Mouse (Mus musculus) thymus, adult 2 months (tissue): ENCODE data around the gene Plcd4. TPM values are rescaled to one million over a fixed set of nuclear protein-coding genes. Genes with fewer than 3 reads are reported as not detected.

ENCODE experiments used
- DNase-seq: peaks from one replicate; pipeline ENCODE4 v3.0.0; 2021
- H3K27ac ChIP-seq: fragments of 200-500 bp; 2 replicates; pipeline ENCODE4 v1.5.1; 2012; ENCODE audit warnings: low read length, control low read depth; ENCODE audit not compliant: control insufficient read depth, insufficient read depth
- H3K27me3 ChIP-seq: fragments of 200-500 bp; 2 replicates; pipeline ENCODE4 v1.6.1; 2012; ENCODE audit warnings: mild to moderate bottlenecking, low read length, moderate library complexity, mixed read lengths; ENCODE audit not compliant: control insufficient read depth, insufficient read depth
- H3K36me3 ChIP-seq: fragments of 200-500 bp; 2 replicates; pipeline ENCODE4 v1.6.1; 2012; ENCODE audit warnings: mild to moderate bottlenecking, low read length, moderate library complexity; ENCODE audit not compliant: control insufficient read depth, insufficient read depth
- H3K4me1 ChIP-seq: fragments of 200-500 bp; replicated peaks from 2 replicates; pipeline ENCODE4 v1.6.1; 2012; ENCODE audit warnings: low read length; ENCODE audit not compliant: control insufficient read depth, insufficient read depth
- H3K4me3 ChIP-seq: fragments of 200-500 bp; 2 replicates; pipeline ENCODE4 v1.5.1; 2012; ENCODE audit warnings: mild to moderate bottlenecking, low read length, control low read depth, moderate library complexity; ENCODE audit not compliant: control insufficient read depth, insufficient read depth
- CTCF ChIP-seq: fragments of 200-500 bp; IDR thresholded peaks from 2 replicates; pipeline ENCODE4 v1.5.1; 2012; ENCODE audit warnings: mild to moderate bottlenecking, control low read depth, low read length, moderate library complexity, borderline replicate concordance; ENCODE audit not compliant: control insufficient read depth, poor library complexity, insufficient read depth; ENCODE audit errors: extremely low read depth
- POLR2A ChIP-seq: fragments of 200-500 bp; IDR thresholded peaks from 2 replicates; pipeline ENCODE4 v1.6.1; 2012; ENCODE audit warnings: mild to moderate bottlenecking, low read length, control low read depth, moderate library complexity; ENCODE audit not compliant: control insufficient read depth, poor library complexity, insufficient read depth; ENCODE audit errors: extremely low read depth
- WGBS: fragments of 180-500 bp; shearing (Covaris S2); methylation state at CpG from one replicate; pipeline ENCODE4 v1.1.7; 2018; 5-methylcytosine and 5-hydroxymethylcytosine counted together
- polyA plus RNA-seq: library from polyadenylated mRNA; depleted of rRNA; stranded (reverse); fragments of >200 nt; gene quantifications from 2 replicates; pipeline ENCODE4 v1.2.3, GENCODE M21; 2012; rRNA removed

The Plcd4 gene
- polyA plus RNA-seq, 1 experiment, result 0.24 TPM

GRCm38 (mm10) chr1:74594434-74594833, 51.7 kb downstream of the Plcd4 start:
- Histone ChIP-seq H3K36me3 (peaks cover 36% of the 10 kb centered on the region), H3K4me3 (no peak overlapping the region), H3K4me1 (no peaks in the 10 kb centered on the region), H3K27ac (no peak overlapping the region), H3K27me3 (no peaks in the 10 kb centered on the region)
- 70% methylated on average over 8 of the region's 8 CpGs for WGBS
- no peak for TF ChIP-seq CTCF
- no peak for TF ChIP-seq POLR2A
- DNase-seq, result no peak

- peak overlapping the region; percentile 91 for H3K4me3 ChIP-seq
- no peaks in the 10 kb centered on the region for H3K27me3 ChIP-seq
- TF ChIP-seq CTCF, result no peak
- TF ChIP-seq POLR2A, result no peak
- WGBS, result 10% methylated on average over 26 of the region's 26 CpGs
- DNase-seq, result no peak
- no peak overlapping the region for H3K27ac ChIP-seq
- peaks cover 12% of the 10 kb centered on the region for H3K36me3 ChIP-seq
- peaks cover 4% of the 10 kb centered on the region; the same call in 1 of the 2 replicates for H3K4me1 ChIP-seq
Measured at GRCm38 (mm10) chr1:74600501-74601266, 58.0 kb downstream of the Plcd4 start.

DNA sequence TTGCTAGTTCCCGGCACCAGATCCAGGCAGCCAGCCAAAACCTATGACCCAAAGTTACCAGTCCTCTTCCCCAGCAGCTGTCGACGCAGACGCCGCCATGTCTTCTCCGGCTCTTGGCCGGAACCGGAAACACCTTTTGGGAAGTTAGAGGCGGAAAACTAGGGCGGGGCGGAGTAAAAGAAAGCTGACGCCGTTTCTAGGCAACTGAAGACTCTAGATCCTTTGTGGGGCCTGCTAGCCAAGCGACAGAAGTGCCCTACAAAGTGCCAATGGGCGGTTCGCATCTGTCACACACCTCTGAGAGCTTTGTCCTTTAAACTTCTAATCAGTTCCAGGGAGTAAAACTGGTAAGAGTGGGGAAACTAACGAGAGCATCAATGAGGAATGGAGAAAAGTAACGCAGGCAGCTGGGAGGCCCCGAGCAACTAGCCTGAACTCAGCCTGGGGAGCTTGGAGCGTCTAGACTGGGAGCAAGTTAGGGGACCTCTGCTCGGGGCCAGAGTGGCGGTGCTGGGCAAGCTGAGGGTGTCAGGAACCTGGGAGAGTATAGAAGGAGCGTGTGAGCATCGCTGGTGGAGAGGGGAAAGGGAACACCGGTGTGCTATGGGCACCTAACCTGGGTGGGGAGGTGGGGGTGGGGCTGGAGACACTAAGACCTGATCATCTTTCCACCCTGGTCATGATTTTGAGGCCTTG, 58.7 kb downstream of the Plcd4 start, which contains the start of the genes Rnf25 and Stk36:
TSS of gene Rnf25 (minus strand) at position 131 of the 696 bp plus-strand sequence.
TSS of gene Stk36 (plus strand) at position 179 of the 696 bp plus-strand sequence.
- peak; percentile 86 for DNase-seq
- H3K27ac ChIP-seq, result no peak within 1 kb of the TSS
- TF ChIP-seq POLR2A (peak; percentile 84), CTCF (no peak)
- H3K36me3 ChIP-seq, result peaks cover 11% of the 10 kb centered on the region
- peaks cover 4% of the 10 kb centered on the region; the same call in 1 of the 2 replicates for H3K4me1 ChIP-seq
- H3K27me3 ChIP-seq, result no peaks in the 10 kb centered on the region
- 17% methylated on average over 25 of the region's 25 CpGs for WGBS
- peak within 1 kb of the TSS; percentile 91 for H3K4me3 ChIP-seq

Other genes with a start within 250 kb of the Plcd4 start
- gene Tmbim1, start 237.3 kb upstream of the Plcd4 start, polyA plus RNA-seq, result 55.5 and 69.2 TPM in 2 replicates
- 0.13 and 0.27 TPM in 2 replicates for gene Catip, start 180.8 kb upstream of the Plcd4 start, polyA plus RNA-seq
- 46.3 and 48.7 TPM in 2 replicates for gene Slc11a1, start 167.7 kb upstream of the Plcd4 start, polyA plus RNA-seq
- 201 and 203 TPM in 2 replicates for gene Ctdsp1, start 151.4 kb upstream of the Plcd4 start, polyA plus RNA-seq
- gene Vil1, start 133.5 kb upstream of the Plcd4 start, polyA plus RNA-seq, result 0.74 and 1.0 TPM in 2 replicates
- gene Cnot9, start 36.8 kb upstream of the Plcd4 start, polyA plus RNA-seq, result 40.2 and 53.1 TPM in 2 replicates
- 7.3 and 8.6 TPM in 2 replicates for gene Usp37, start 1.4 kb downstream of the Plcd4 start, polyA plus RNA-seq
- gene Zfp142, start 45.4 kb downstream of the Plcd4 start, polyA plus RNA-seq, result 28.4 and 30.3 TPM in 2 replicates
- 14.7 and 17.3 TPM in 2 replicates for gene Bcs1l, start 45.4 kb downstream of the Plcd4 start, polyA plus RNA-seq
- 68.0 and 82.4 TPM in 2 replicates for gene Rnf25, start 58.5 kb downstream of the Plcd4 start, polyA plus RNA-seq
- 2.6 and 3.7 TPM in 2 replicates for gene Stk36, start 58.6 kb downstream of the Plcd4 start, polyA plus RNA-seq
- gene Ttll4, start 118.9 kb downstream of the Plcd4 start, polyA plus RNA-seq, result 45.7 and 51.4 TPM in 2 replicates
- gene Cyp27a1, start 170.7 kb downstream of the Plcd4 start, polyA plus RNA-seq, result 9.5 and 10.7 TPM in 2 replicates
- gene Prkag3, start 206.3 kb downstream of the Plcd4 start, polyA plus RNA-seq, result 0.10 and 0.38 TPM in 2 replicates
- 1.8 and 1.9 TPM in 2 replicates for gene Wnt6, start 229.0 kb downstream of the Plcd4 start, polyA plus RNA-seq
- gene Wnt10a, start 248.6 kb downstream of the Plcd4 start, polyA plus RNA-seq, result 5.0 and 5.3 TPM in 2 replicates